Mouse (Mus musculus) urinary bladder, postnatal 0 days (tissue): ENCODE results near the gene Dcbld2. TPM values are rescaled to one million over a fixed set of nuclear protein-coding genes. Genes with fewer than 3 reads are reported as not detected.

Experiments
- polyA plus RNA-seq: library from polyadenylated mRNA; unstranded; fragments of >200 nt; fragmentation: Nextera tagmentation; extraction: Ambion mirVana; gene quantifications from 2 replicates; pipeline ENCODE4 v1.2.1, GENCODE M21; 2015

The Dcbld2 gene
- 6.6 and 8.4 TPM in 2 replicates for polyA plus RNA-seq

DNA sequence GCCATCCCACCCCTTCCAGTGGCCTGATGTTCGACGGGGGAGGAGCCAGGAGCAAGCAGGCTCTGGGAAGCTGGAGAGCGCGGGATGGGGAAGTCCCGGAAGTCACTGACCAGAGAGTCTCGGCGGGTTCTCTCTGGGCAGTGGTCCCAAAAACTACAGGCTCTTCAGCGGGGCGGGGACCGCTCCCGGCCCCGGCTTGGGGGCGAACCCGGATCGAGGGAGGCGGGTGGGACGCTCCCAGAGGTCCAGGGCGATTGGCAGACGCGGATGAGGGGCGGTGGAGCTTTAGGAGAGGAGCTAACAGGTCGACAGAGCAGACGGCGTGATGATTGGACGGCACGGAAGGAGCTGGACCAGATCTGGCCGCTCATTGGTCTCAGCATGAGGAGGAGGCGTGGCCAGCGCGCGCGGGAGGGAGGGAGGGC lies at the start of gene Dcbld2:
Gene Dcbld2, plus strand, starts transcription at position 382 of the 425 bp plus-strand sequence.

Other genes with a start within 250 kb of the Dcbld2 start
- gene St3gal6, start 115.8 kb downstream of the Dcbld2 start, polyA plus RNA-seq = 4.8 and 5.0 TPM in 2 replicates
- gene Gm813, start 208.5 kb downstream of the Dcbld2 start, polyA plus RNA-seq = not detected in 2 replicates
- not detected in 2 replicates for gene E330017A01Rik, start 230.3 kb downstream of the Dcbld2 start, polyA plus RNA-seq